26 mouse cellular contexts compared by ENCODE assay signal in the genomic region with DNA sequence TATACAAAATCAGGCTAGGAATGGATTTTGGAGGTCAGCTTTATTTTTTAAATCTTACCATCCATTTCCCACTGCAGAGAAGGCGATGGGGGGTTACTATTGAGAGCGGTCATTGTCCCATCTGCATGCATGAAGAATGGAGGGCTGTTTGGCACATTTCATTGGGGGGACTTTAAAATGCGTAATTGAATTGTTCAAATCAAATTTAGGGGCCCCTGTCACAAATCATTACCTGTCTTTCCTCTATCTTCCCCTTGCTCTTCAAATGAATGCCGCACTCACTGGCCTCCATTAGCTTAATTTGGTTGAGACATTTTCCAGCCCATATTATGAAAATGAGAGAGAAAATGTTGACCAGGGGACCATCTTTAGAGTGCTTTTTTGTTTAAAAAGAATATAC.
"Had no signal": no experiment of that assay in that cellular context is flagged by ENCODE, and none has a peak within 500 bp of the region (broad histone marks: within the 10 kb centered on the region; RNA-seq: fewer than 3 reads in every experiment).

No protein-coding gene starts in this region.

- H3K9me3 ChIP-seq: heart, embryonic 10.5 days; heart, embryonic 13.5 days; heart, embryonic 15.5 days; hindbrain, embryonic 13.5 days; hindbrain, embryonic 15.5 days; kidney, embryonic 15.5 days; limb, embryonic 13.5 days; limb, embryonic 15.5 days; liver, embryonic 12.5 days had no signal

- H3K27ac ChIP-seq: heart, embryonic 10.5 days; heart, embryonic 13.5 days; heart, embryonic 15.5 days; hindbrain, embryonic 13.5 days; hindbrain, embryonic 15.5 days; hindbrain, postnatal 0 days; kidney, embryonic 15.5 days; kidney, postnatal 0 days; limb, embryonic 13.5 days; limb, embryonic 15.5 days; liver, embryonic 12.5 days; liver, embryonic 14.5 days had no signal

- H3K4me2 ChIP-seq: heart, embryonic 13.5 days; heart, embryonic 15.5 days; hindbrain, embryonic 13.5 days; hindbrain, embryonic 15.5 days; kidney, embryonic 15.5 days; limb, embryonic 13.5 days; limb, embryonic 15.5 days; liver, embryonic 12.5 days had no signal

- ATAC-seq: hindbrain, postnatal 0 days; intestine, embryonic 16.5 days; liver, embryonic 12.5 days had no signal

- H3K36me3 ChIP-seq: heart, embryonic 10.5 days; heart, embryonic 13.5 days; heart, embryonic 15.5 days; hindbrain, embryonic 13.5 days; hindbrain, embryonic 15.5 days; kidney, embryonic 15.5 days; limb, embryonic 13.5 days; limb, embryonic 15.5 days; liver, embryonic 12.5 days had no signal

- H3K4me1 ChIP-seq: heart, embryonic 10.5 days; heart, embryonic 13.5 days; heart, embryonic 15.5 days; hindbrain, embryonic 13.5 days; hindbrain, embryonic 15.5 days; kidney, embryonic 15.5 days; limb, embryonic 13.5 days; limb, embryonic 15.5 days; liver, embryonic 12.5 days had no signal

- H3K9ac ChIP-seq: heart, embryonic 13.5 days; heart, embryonic 15.5 days; hindbrain, embryonic 13.5 days; hindbrain, embryonic 15.5 days; kidney, embryonic 15.5 days; limb, embryonic 13.5 days; limb, embryonic 15.5 days; liver, embryonic 12.5 days; liver, embryonic 14.5 days had no signal

- H3K4me3 ChIP-seq: heart, embryonic 10.5 days; heart, embryonic 13.5 days; heart, embryonic 15.5 days; hindbrain, embryonic 13.5 days; hindbrain, embryonic 15.5 days; kidney, embryonic 15.5 days; limb, embryonic 13.5 days; limb, embryonic 15.5 days; liver, embryonic 12.5 days had no signal

- DNase-seq: gastrocnemius, postnatal 14 days; gastrocnemius, postnatal 36 days; heart, adult 18-20 months; heart, postnatal 14 days; heart, postnatal 36 days; kidney, adult 11 months; kidney, adult 2 months; kidney, adult 9 months; kidney, postnatal 14 days; kidney, postnatal 36 days; layer of hippocampus, adult 9-11 months; layer of hippocampus, postnatal 36 days; left cerebral cortex, postnatal 4 days had no signal

- H3K27me3 ChIP-seq: heart, embryonic 13.5 days; heart, embryonic 15.5 days; hindbrain, embryonic 13.5 days; hindbrain, embryonic 15.5 days; kidney, embryonic 15.5 days; limb, embryonic 13.5 days; limb, embryonic 15.5 days; liver, embryonic 12.5 days had no signal
